Mouse (Mus musculus): ENCODE measurements around the gene Gm47996. TPM values are rescaled to one million over a fixed set of nuclear protein-coding genes. Genes with fewer than 3 reads are reported as not detected.

The Gm47996 gene
- polyA plus RNA-seq, 1 experiment from 2014 or later: not detected

- Histone ChIP-seq H3K9me3 (ENCODE audit: control insufficient read depth, low read length) (no peaks in the 10 kb centered on the region), H3K36me3 (ENCODE audit: control insufficient read depth, insufficient read depth, low read length) (no peaks in the 10 kb centered on the region), H3K9ac (ENCODE audit: low read depth, low read length) (no peak overlapping the region), H3K4me3 (ENCODE audit: low read length) (no peak overlapping the region), H3K4me2 (replicated peaks; ENCODE audit: low read depth, low read length) (no peak overlapping the region), H3K27ac (ENCODE audit: low read depth, low read length) (no peak overlapping the region), H3K4me1 (ENCODE audit: control insufficient read depth, insufficient read depth, low read length) (no peaks in the 10 kb centered on the region), H3K27me3 (ENCODE audit: control insufficient read depth, insufficient read depth, low read length) (no peaks in the 10 kb centered on the region)
- ATAC-seq (ENCODE audit: low FRiP score, low TSS enrichment): no peak
- 93% methylated on average over 3 of the region's 3 CpGs for WGBS
Observed at GRCm38 (mm10) chr1:151250109-151250508, 40.2 kb downstream of the Gm47996 start.

GRCm38 (mm10) chr1:151250529-151251193, 40.7 kb downstream of the Gm47996 start:
- no peaks in the 10 kb centered on the region for H3K36me3 ChIP-seq (ENCODE audit: control insufficient read depth, insufficient read depth, low read length)
- no peaks in the 10 kb centered on the region for H3K9me3 ChIP-seq (ENCODE audit: control insufficient read depth, low read length)
- peak overlapping the region; percentile 13; the same call in 1 of the 2 replicates for H3K4me2 ChIP-seq (replicated peaks; ENCODE audit: low read depth, low read length)
- H3K27ac ChIP-seq (ENCODE audit: low read depth, low read length): no peak overlapping the region
- peak; percentile 63; the same call in 1 of the 2 replicates for ATAC-seq (ENCODE audit: low FRiP score, low TSS enrichment)
- peak overlapping the region; percentile 9; the same call in 1 of the 2 replicates for H3K4me3 ChIP-seq (ENCODE audit: low read length)
- H3K9ac ChIP-seq (ENCODE audit: low read depth, low read length): no peak overlapping the region
- H3K27me3 ChIP-seq (ENCODE audit: control insufficient read depth, insufficient read depth, low read length): no peaks in the 10 kb centered on the region
- 42% methylated on average over 18 of the region's 18 CpGs for WGBS
- no peaks in the 10 kb centered on the region for H3K4me1 ChIP-seq (ENCODE audit: control insufficient read depth, insufficient read depth, low read length)

GRCm38 (mm10) chr1:151251194-151252010, 41.5 kb downstream of the Gm47996 start:
- H3K27ac ChIP-seq (ENCODE audit: low read depth, low read length): no peak overlapping the region
- no peaks in the 10 kb centered on the region for H3K36me3 ChIP-seq (ENCODE audit: control insufficient read depth, insufficient read depth, low read length)
- H3K9me3 ChIP-seq (ENCODE audit: control insufficient read depth, low read length): no peaks in the 10 kb centered on the region
- peak overlapping the region; percentile 13; the same call in 1 of the 2 replicates for H3K4me2 ChIP-seq (replicated peaks; ENCODE audit: low read depth, low read length)
- H3K4me3 ChIP-seq (ENCODE audit: low read length): no peak overlapping the region; the same call in 1 of the 2 replicates
- 72% methylated on average over 14 of the region's 14 CpGs for WGBS
- H3K9ac ChIP-seq (ENCODE audit: low read depth, low read length): no peak overlapping the region
- 0 out of 2 replicates have a peak, but pooled peaks have one; percentile 63 for ATAC-seq (ENCODE audit: low FRiP score, low TSS enrichment)
- no peaks in the 10 kb centered on the region for H3K27me3 ChIP-seq (ENCODE audit: control insufficient read depth, insufficient read depth, low read length)
- no peaks in the 10 kb centered on the region for H3K4me1 ChIP-seq (ENCODE audit: control insufficient read depth, insufficient read depth, low read length)

GRCm38 (mm10) chr1:151255422-151255821, 45.5 kb downstream of the Gm47996 start:
- no peaks in the 10 kb centered on the region for H3K36me3 ChIP-seq (ENCODE audit: control insufficient read depth, insufficient read depth, low read length)

GRCm38 (mm10) chr1:151258090-151258954, 48.4 kb downstream of the Gm47996 start:
- no peak overlapping the region for H3K27ac ChIP-seq (ENCODE audit: low read depth, low read length)
- 0 out of 2 replicates have a peak, but pooled peaks have one; percentile 60 for ATAC-seq (ENCODE audit: low FRiP score, low TSS enrichment)
- H3K4me2 ChIP-seq (replicated peaks; ENCODE audit: low read depth, low read length): no peak overlapping the region
- H3K4me1 ChIP-seq (ENCODE audit: control insufficient read depth, insufficient read depth, low read length): no peaks in the 10 kb centered on the region; the same call in 1 of the 2 replicates
- no peaks in the 10 kb centered on the region for H3K36me3 ChIP-seq (ENCODE audit: control insufficient read depth, insufficient read depth, low read length)
- WGBS: 45% methylated on average over 14 of the region's 14 CpGs
- H3K9me3 ChIP-seq (ENCODE audit: control insufficient read depth, low read length): no peaks in the 10 kb centered on the region
- no peak overlapping the region for H3K4me3 ChIP-seq (ENCODE audit: low read length)
- no peak overlapping the region for H3K9ac ChIP-seq (ENCODE audit: low read depth, low read length)
- H3K27me3 ChIP-seq (ENCODE audit: control insufficient read depth, insufficient read depth, low read length): no peaks in the 10 kb centered on the region

More at GRCm38 (mm10) chr1:151255422-151255821, 45.5 kb downstream of the Gm47996 start:
- Histone ChIP-seq H3K4me2 (replicated peaks; ENCODE audit: low read depth, low read length) (no peak overlapping the region), H3K27ac (ENCODE audit: low read depth, low read length) (no peak overlapping the region), H3K9ac (ENCODE audit: low read depth, low read length) (no peak overlapping the region), H3K4me3 (ENCODE audit: low read length) (no peak overlapping the region), H3K27me3 (ENCODE audit: control insufficient read depth, insufficient read depth, low read length) (no peaks in the 10 kb centered on the region), H3K9me3 (ENCODE audit: control insufficient read depth, low read length) (no peaks in the 10 kb centered on the region), H3K4me1 (ENCODE audit: control insufficient read depth, insufficient read depth, low read length) (no peaks in the 10 kb centered on the region; the same call in 1 of the 2 replicates)
- no peak for ATAC-seq (ENCODE audit: low FRiP score, low TSS enrichment)
- WGBS: 68% methylated on average over 5 of the region's 5 CpGs

- no peaks in the 10 kb centered on the region for H3K9me3 ChIP-seq (ENCODE audit: control insufficient read depth, low read length)
- no peak overlapping the region for H3K4me2 ChIP-seq (replicated peaks; ENCODE audit: low read depth, low read length)
- H3K4me3 ChIP-seq (ENCODE audit: low read length): no peak overlapping the region
- no peak overlapping the region for H3K27ac ChIP-seq (ENCODE audit: low read depth, low read length)
- WGBS: 60% methylated on average over 8 of the region's 8 CpGs
- no peaks in the 10 kb centered on the region for H3K27me3 ChIP-seq (ENCODE audit: control insufficient read depth, insufficient read depth, low read length)
- no peak for ATAC-seq (ENCODE audit: low FRiP score, low TSS enrichment)
- H3K9ac ChIP-seq (ENCODE audit: low read depth, low read length): no peak overlapping the region
- H3K36me3 ChIP-seq (ENCODE audit: control insufficient read depth, insufficient read depth, low read length): no peaks in the 10 kb centered on the region
- no peaks in the 10 kb centered on the region; the same call in 1 of the 2 replicates for H3K4me1 ChIP-seq (ENCODE audit: control insufficient read depth, insufficient read depth, low read length)
Observed at GRCm38 (mm10) chr1:151259061-151259460, 49.1 kb downstream of the Gm47996 start.

Other genes with a start within 250 kb of the Gm47996 start
- 34.0 and 40.2 TPM in 2 replicates for gene Hmcn1, start 216.7 kb upstream of the Gm47996 start, polyA plus RNA-seq (2014; fragmentation: Nextera tagmentation; extraction: Ambion mirVana)
- 0.20 and 0.26 TPM in 2 replicates for gene Gm47985, start 27.6 kb upstream of the Gm47996 start, polyA plus RNA-seq (2014; fragmentation: Nextera tagmentation; extraction: Ambion mirVana)
- 0.41 and 0.44 TPM in 2 replicates for gene Gm8947, start 17.8 kb upstream of the Gm47996 start, polyA plus RNA-seq (2014; fragmentation: Nextera tagmentation; extraction: Ambion mirVana)
- 0.34 TPM in 1 of 2 replicates, not detected in the other for gene Gm47995, start 11.7 kb upstream of the Gm47996 start, polyA plus RNA-seq (2014; fragmentation: Nextera tagmentation; extraction: Ambion mirVana)
- 0.58 and 0.76 TPM in 2 replicates for gene 3110040M04Rik, start 6.0 kb upstream of the Gm47996 start, polyA plus RNA-seq (2014; fragmentation: Nextera tagmentation; extraction: Ambion mirVana)
- 208 and 414 TPM in 2 replicates for gene Ivns1abp, start 134.3 kb downstream of the Gm47996 start, polyA plus RNA-seq (2014; fragmentation: Nextera tagmentation; extraction: Ambion mirVana)
- 27.6 and 27.9 TPM in 2 replicates for gene Swt1, start 218.3 kb downstream of the Gm47996 start, polyA plus RNA-seq (2014; fragmentation: Nextera tagmentation; extraction: Ambion mirVana)
- gene Trmt1l, start 218.4 kb downstream of the Gm47996 start, polyA plus RNA-seq (2014; fragmentation: Nextera tagmentation; extraction: Ambion mirVana): 41.7 and 48.0 TPM in 2 replicates

Measured in kidney, embryonic 14.5 days (tissue).